Mouse (Mus musculus) midbrain, postnatal 0 days (tissue): ENCODE data around the gene Rrp12. TPM values are rescaled to one million over a fixed set of nuclear protein-coding genes. Genes with fewer than 3 reads are reported as not detected.

Source experiments
- ATAC-seq: fragments of 200-750 bp; cut with Nextera tagmentation; 2 replicates; pipeline ENCODE4 v1.8.0; 2017; ENCODE audit warnings: moderate number of reproducible peaks, mild to moderate bottlenecking, moderate TSS enrichment, moderate library complexity; ENCODE audit not compliant: low FRiP score
- DNase-seq: peaks from one replicate; pipeline ENCODE4 v3.0.0-alpha.2; 2015; ENCODE audit warnings: low spot score
- H3K27ac ChIP-seq: fragments of 300-500 bp; sonication (generic); 2 replicates; pipeline ENCODE4 v1.5.1; 2014; ENCODE audit warnings: low read depth, mild to moderate bottlenecking, low read length, mixed read lengths
- H3K27me3 ChIP-seq: fragments of 300-500 bp; sonication (generic); 2 replicates; pipeline ENCODE4 v1.6.1; 2014; ENCODE audit warnings: low read length, control low read depth, mixed read lengths; ENCODE audit not compliant: insufficient read depth
- H3K36me3 ChIP-seq: fragments of 300-500 bp; sonication (generic); 2 replicates; pipeline ENCODE4 v1.6.1; 2014; ENCODE audit warnings: low read length, control low read depth, mixed read lengths; ENCODE audit not compliant: insufficient read depth
- H3K4me1 ChIP-seq: fragments of 300-500 bp; sonication (generic); 2 replicates; pipeline ENCODE4 v1.6.1; 2014; ENCODE audit warnings: mild to moderate bottlenecking, control low read depth, antibody characterized with exemption, low read length, mixed read lengths; ENCODE audit not compliant: insufficient read depth
- H3K4me2 ChIP-seq: fragments of 300-500 bp; sonication (generic); 2 replicates; pipeline ENCODE4 v1.6.1; 2014; ENCODE audit warnings: low read depth, mild to moderate bottlenecking, low read length, mixed read lengths; ENCODE audit not compliant: poor library complexity, severe bottlenecking
- H3K4me3 ChIP-seq: fragments of 300-500 bp; sonication (generic); 2 replicates; pipeline ENCODE4 v1.5.1; 2014; ENCODE audit warnings: low read depth, mild to moderate bottlenecking, low read length, moderate library complexity
- H3K9ac ChIP-seq: fragments of 300-500 bp; sonication (generic); replicated peaks from 2 replicates; pipeline ENCODE4 v1.6.1; 2014; ENCODE audit warnings: mild to moderate bottlenecking, low read length, moderate library complexity, mixed read lengths; ENCODE audit not compliant: poor library complexity, severe bottlenecking
- H3K9me3 ChIP-seq: fragments of 300-500 bp; sonication (generic); 2 replicates; pipeline ENCODE4 v1.6.1; 2016; ENCODE audit warnings: low read length, control low read depth
- CTCF ChIP-seq: IDR thresholded peaks from 2 replicates; pipeline ENCODE4 v1.5.1; 2016; ENCODE audit warnings: antibody characterized with exemption, mild to moderate bottlenecking
- WGBS: fragments of 180-500 bp; shearing (Covaris S2); extraction: QIAGEN DNeasy Blood & Tissue Kit; methylation state at CpG from one replicate; pipeline ENCODE4 v1.1.7; 2014; 5-methylcytosine and 5-hydroxymethylcytosine counted together
- polyA plus RNA-seq: library from polyadenylated mRNA; unstranded; fragments of >200 nt; fragmentation: Nextera tagmentation; extraction: Ambion mirVana; gene quantifications from 2 replicates; pipeline ENCODE4 v1.2.1, GENCODE M21; 2015
- total RNA-seq: library from RNA; depleted of rRNA; stranded (reverse); fragments of >200 nt; gene quantifications from 2 replicates; pipeline ENCODE4 v1.2.3, GENCODE M21; 2014

The Rrp12 gene
- total and polyA plus RNA-seq, 2 experiments from 2014 or later = 13.9 to 20.6 TPM

GRCm38 (mm10) chr19:41910396-41910795 lies 14.4 kb upstream of the Rrp12 start:
- peaks cover 16% of the 10 kb centered on the region; the same call in 1 of the 2 replicates for H3K4me1 ChIP-seq
- DNase-seq (no peak), ATAC-seq (no peak)
- H3K4me3 ChIP-seq = no peak overlapping the region
- no peak overlapping the region for H3K4me2 ChIP-seq
- no peak for TF ChIP-seq CTCF
- no peaks in the 10 kb centered on the region for H3K9me3 ChIP-seq
- no peak overlapping the region for H3K27ac ChIP-seq
- no peaks in the 10 kb centered on the region for H3K36me3 ChIP-seq
- H3K27me3 ChIP-seq = no peaks in the 10 kb centered on the region
- 86% methylated on average over 2 of the region's 2 CpGs for WGBS
- H3K9ac ChIP-seq = no peak overlapping the region

GRCm38 (mm10) chr19:41908736-41909135 lies 12.8 kb upstream of the Rrp12 start:
- H3K4me1 ChIP-seq = peaks cover 9% of the 10 kb centered on the region; the same call in 1 of the 2 replicates
- DNase-seq (no peak), ATAC-seq (no peak)
- no peak overlapping the region for H3K27ac ChIP-seq
- H3K4me2 ChIP-seq = no peak overlapping the region
- no peak for TF ChIP-seq CTCF
- no peak overlapping the region for H3K4me3 ChIP-seq
- no peaks in the 10 kb centered on the region for H3K9me3 ChIP-seq
- no peaks in the 10 kb centered on the region for H3K27me3 ChIP-seq
- WGBS = 82% methylated on average over 3 of the region's 3 CpGs
- H3K9ac ChIP-seq = no peak overlapping the region
- no peaks in the 10 kb centered on the region for H3K36me3 ChIP-seq

DNA sequence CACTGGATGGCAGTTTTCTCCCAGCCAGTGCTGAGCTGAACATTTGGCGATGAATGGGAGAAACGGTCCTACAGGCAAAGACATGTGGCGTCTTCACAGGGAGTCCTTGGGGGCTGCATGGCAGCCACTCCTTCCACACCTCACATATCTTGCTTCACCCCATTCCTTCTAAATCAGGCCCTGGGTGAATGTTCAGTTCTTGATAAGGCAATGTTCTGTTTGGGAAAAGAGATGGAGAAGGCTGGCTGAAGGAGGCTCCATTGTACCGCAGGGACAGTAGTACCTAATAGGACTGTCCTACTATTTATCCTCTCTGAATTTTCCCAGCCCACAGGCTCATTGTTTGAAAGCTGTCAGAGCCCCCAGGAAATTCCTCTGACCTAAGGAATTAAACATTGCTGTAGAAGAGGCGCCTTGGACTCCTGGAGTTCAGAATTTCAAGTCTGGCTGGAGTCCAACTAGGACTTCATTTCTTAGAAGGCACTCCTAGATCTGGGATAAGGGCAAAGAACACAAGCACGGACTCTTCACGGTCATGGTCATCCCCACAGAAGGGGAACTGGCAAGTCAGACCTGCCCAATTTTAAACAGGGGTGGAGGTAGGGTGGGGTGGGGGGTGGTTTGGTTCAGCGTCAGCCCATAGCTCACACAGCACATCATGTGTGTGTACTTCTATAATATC lies 11.2 kb upstream of the Rrp12 start:
- no peaks in the 10 kb centered on the region for H3K36me3 ChIP-seq
- H3K9me3 ChIP-seq = no peaks in the 10 kb centered on the region
- no peak overlapping the region for H3K9ac ChIP-seq
- no peak for TF ChIP-seq CTCF
- H3K27me3 ChIP-seq = no peaks in the 10 kb centered on the region
- DNase-seq = no peak
- H3K4me1 ChIP-seq = no peaks in the 10 kb centered on the region
- no peak overlapping the region for H3K4me3 ChIP-seq
- H3K27ac ChIP-seq = no peak overlapping the region
- no peak overlapping the region for H3K4me2 ChIP-seq
- ATAC-seq = no peak
- 59% methylated on average over 8 of the region's 8 CpGs for WGBS

DNA sequence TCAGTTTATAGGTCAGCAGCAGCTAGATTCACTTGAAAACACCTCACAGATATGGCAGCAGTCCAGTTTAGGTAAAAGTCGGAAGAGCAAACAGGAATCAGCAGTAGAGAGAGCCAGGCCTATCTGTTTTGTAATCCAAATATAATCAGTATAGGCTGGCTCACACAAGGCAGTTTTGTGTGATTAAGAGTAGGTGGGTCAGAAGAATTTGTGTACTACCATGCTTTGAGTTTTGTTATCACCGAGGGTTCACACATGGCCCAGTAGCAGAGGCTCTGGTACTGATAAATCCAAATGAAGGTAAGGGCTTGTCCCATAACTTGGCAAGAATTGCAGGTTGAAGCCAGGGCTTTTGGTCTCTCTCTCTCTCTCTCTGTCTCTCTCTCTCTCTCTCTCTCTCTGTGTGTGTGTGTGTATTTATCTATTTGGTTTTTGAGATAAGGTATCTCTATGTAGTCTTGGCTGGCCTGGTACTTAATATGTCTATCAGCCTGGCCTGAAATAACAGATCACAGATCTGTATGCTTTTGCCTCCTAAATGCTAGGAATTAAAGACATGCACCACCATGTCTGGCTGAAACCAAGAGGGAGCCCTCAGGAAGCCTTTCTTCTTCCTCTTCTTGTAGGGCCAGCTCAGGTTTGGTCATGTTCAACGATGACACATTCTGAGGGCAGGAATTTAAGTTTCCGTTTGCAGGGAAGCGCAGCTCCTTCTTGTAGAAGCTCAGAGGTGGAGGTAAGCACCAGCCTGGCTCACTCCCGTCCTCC lies 10.5 kb upstream of the Rrp12 start:
- Histone ChIP-seq H3K27ac (no peak overlapping the region), H3K4me1 (no peaks in the 10 kb centered on the region), H3K36me3 (no peaks in the 10 kb centered on the region), H3K9me3 (no peaks in the 10 kb centered on the region), H3K4me3 (no peak overlapping the region), H3K4me2 (no peak overlapping the region), H3K9ac (no peak overlapping the region), H3K27me3 (no peaks in the 10 kb centered on the region)
- DNase-seq (no peak), ATAC-seq (no peak)
- TF ChIP-seq CTCF = no peak
- 68% methylated on average over 6 of the region's 6 CpGs for WGBS

- H3K9ac ChIP-seq = no peak overlapping the region
- no peaks in the 10 kb centered on the region for H3K36me3 ChIP-seq
- no peaks in the 10 kb centered on the region for H3K4me1 ChIP-seq
- H3K27ac ChIP-seq = no peak overlapping the region
- no peak overlapping the region for H3K4me3 ChIP-seq
- DNase-seq = no peak
- no peak overlapping the region for H3K4me2 ChIP-seq
- no peaks in the 10 kb centered on the region for H3K27me3 ChIP-seq
- 90% methylated on average over 2 of the region's 2 CpGs for WGBS
- no peak for ATAC-seq
- TF ChIP-seq CTCF = no peak
- H3K9me3 ChIP-seq = no peaks in the 10 kb centered on the region
Measured at GRCm38 (mm10) chr19:41905246-41905645, 9.3 kb upstream of the Rrp12 start.
